Mouse (Mus musculus) forebrain, embryonic 11.5 days (tissue): ENCODE results near the gene Ccdc27. TPM values are rescaled to one million over a fixed set of nuclear protein-coding genes. Genes with fewer than 3 reads are reported as not detected.

Source experiments
- ATAC-seq: fragments of 200-750 bp; cut with Nextera tagmentation; replicated peaks from 2 replicates; pipeline ENCODE4 v1.8.0; 2017; ENCODE audit warnings: moderate TSS enrichment; ENCODE audit not compliant: low FRiP score
- DNase-seq: peaks from one replicate; pipeline ENCODE4 v3.0.0-alpha.2; 2017; ENCODE audit warnings: low spot score
- H3K27ac ChIP-seq: fragments of 300-500 bp; sonication (generic); 2 replicates; pipeline ENCODE4 v1.5.1; 2014; ENCODE audit warnings: low read depth, low read length
- H3K27me3 ChIP-seq: fragments of 300-500 bp; sonication (generic); 2 replicates; pipeline ENCODE4 v1.6.1; 2014; ENCODE audit warnings: mild to moderate bottlenecking, low read length, mixed read lengths; ENCODE audit not compliant: control insufficient read depth, insufficient read depth
- H3K36me3 ChIP-seq: fragments of 300-500 bp; sonication (generic); 2 replicates; pipeline ENCODE4 v1.6.1; 2014; ENCODE audit warnings: mild to moderate bottlenecking, low read length, moderate library complexity, mixed read lengths; ENCODE audit not compliant: control insufficient read depth, insufficient read depth
- H3K4me1 ChIP-seq: fragments of 300-500 bp; sonication (generic); replicated peaks from 2 replicates; pipeline ENCODE4 v1.6.1; 2014; ENCODE audit warnings: low read length, mixed read lengths; ENCODE audit not compliant: control insufficient read depth, insufficient read depth
- H3K4me2 ChIP-seq: fragments of 300-500 bp; sonication (generic); 2 replicates; pipeline ENCODE4 v1.6.1; 2014; ENCODE audit warnings: low read depth, mild to moderate bottlenecking, low read length, moderate library complexity, mixed read lengths; ENCODE audit not compliant: severe bottlenecking
- H3K4me3 ChIP-seq: fragments of 300-500 bp; sonication (generic); 2 replicates; pipeline ENCODE4 v1.5.1; 2014; ENCODE audit warnings: low read depth, low read length
- H3K9ac ChIP-seq: fragments of 300-500 bp; sonication (generic); 2 replicates; pipeline ENCODE4 v1.6.1; 2014; ENCODE audit warnings: low read length
- H3K9me3 ChIP-seq: fragments of 300-500 bp; sonication (generic); 2 replicates; pipeline ENCODE4 v1.6.1; 2016; ENCODE audit warnings: low read length, mixed read lengths; ENCODE audit not compliant: control insufficient read depth
- WGBS: fragments of 180-500 bp; shearing (Covaris S2); extraction: QIAGEN DNeasy Blood & Tissue Kit; methylation state at CpG from one replicate; pipeline ENCODE4 v1.1.7; 2014; 5-methylcytosine and 5-hydroxymethylcytosine counted together
- polyA plus RNA-seq: library from polyadenylated mRNA; unstranded; fragments of >200 nt; fragmentation: Nextera tagmentation; extraction: Ambion mirVana; gene quantifications from 2 replicates; pipeline ENCODE4 v1.2.1, GENCODE M21; 2014

Gene Ccdc27
- polyA plus RNA-seq, 1 experiment from 2014 or later = not detected

- H3K27ac ChIP-seq = no peak overlapping the region
- H3K9me3 ChIP-seq = no peaks in the 10 kb centered on the region
- peaks cover 2% of the 10 kb centered on the region for H3K27me3 ChIP-seq
- H3K4me2 ChIP-seq = no peak overlapping the region
- H3K4me3 ChIP-seq = no peak overlapping the region
- H3K9ac ChIP-seq = no peak overlapping the region
- DNase-seq = no peak
- H3K36me3 ChIP-seq = peaks cover 12% of the 10 kb centered on the region; the same call in 1 of the 2 replicates
- peaks cover 5% of the 10 kb centered on the region; the same call in 1 of the 2 replicates for H3K4me1 ChIP-seq
- WGBS = 32% methylated on average over 4 of the region's 4 CpGs
- ATAC-seq = no peak
Measured at GRCm38 (mm10) chr4:154022844-154023243, 19.6 kb downstream of the Ccdc27 start.

DNA sequence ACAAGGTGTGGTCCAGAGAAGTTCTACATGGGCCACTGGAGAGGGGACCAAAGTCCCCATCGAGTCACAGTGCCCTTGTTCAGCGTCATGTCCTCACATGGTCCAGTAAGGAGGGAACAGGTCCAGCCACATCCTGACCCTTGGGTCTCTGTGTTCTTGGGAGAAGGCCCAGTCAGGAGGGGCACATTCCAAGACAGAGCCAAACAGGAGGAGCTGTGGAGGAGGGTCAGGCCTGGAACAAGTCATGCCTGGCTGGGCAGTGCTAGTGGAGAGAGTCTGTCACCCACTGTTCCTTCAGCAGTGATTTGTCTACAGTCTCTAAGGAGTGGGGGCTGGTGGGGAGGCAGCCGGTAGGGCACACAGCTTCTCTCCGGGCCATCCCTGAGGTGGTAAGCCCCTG is 20.1 kb downstream of the Ccdc27 start:
- Histone ChIP-seq H3K4me1 (peaks cover 5% of the 10 kb centered on the region; the same call in 1 of the 2 replicates), H3K4me3 (no peak overlapping the region), H3K9me3 (no peaks in the 10 kb centered on the region), H3K27me3 (peaks cover 2% of the 10 kb centered on the region), H3K4me2 (no peak overlapping the region), H3K36me3 (peaks cover 12% of the 10 kb centered on the region; the same call in 1 of the 2 replicates), H3K9ac (no peak overlapping the region), H3K27ac (no peak overlapping the region)
- WGBS = 68% methylated on average over 4 of the region's 4 CpGs
- no peak for DNase-seq
- ATAC-seq = no peak

DNA sequence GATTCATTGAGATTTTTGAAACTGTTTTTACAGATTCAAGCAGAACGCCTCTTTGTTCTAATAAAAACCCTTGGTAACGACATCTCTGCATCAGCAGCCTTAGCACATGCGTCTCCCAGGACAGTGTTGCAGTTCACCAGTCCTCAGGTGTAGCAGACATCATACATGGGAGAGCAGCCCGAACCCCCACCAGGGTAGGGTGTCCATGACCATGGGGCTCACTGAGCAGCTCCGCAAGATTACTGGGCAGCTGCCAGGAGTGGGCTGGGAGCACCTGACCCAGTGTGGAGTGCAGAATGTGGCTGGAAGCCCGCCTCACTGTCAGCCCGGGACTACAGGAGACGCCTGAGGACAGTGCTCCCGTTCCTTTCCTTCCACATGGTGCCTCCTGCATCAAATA is 21.0 kb downstream of the Ccdc27 start:
- Histone ChIP-seq H3K36me3 (peaks cover 15% of the 10 kb centered on the region; the same call in 1 of the 2 replicates), H3K4me3 (no peak overlapping the region), H3K9ac (no peak overlapping the region), H3K27ac (no peak overlapping the region), H3K4me2 (no peak overlapping the region), H3K9me3 (no peaks in the 10 kb centered on the region), H3K4me1 (peaks cover 5% of the 10 kb centered on the region; the same call in 1 of the 2 replicates), H3K27me3 (peaks cover 2% of the 10 kb centered on the region)
- DNase-seq = no peak
- 92% methylated on average over 9 of the region's 9 CpGs for WGBS
- ATAC-seq = no peak

DNA sequence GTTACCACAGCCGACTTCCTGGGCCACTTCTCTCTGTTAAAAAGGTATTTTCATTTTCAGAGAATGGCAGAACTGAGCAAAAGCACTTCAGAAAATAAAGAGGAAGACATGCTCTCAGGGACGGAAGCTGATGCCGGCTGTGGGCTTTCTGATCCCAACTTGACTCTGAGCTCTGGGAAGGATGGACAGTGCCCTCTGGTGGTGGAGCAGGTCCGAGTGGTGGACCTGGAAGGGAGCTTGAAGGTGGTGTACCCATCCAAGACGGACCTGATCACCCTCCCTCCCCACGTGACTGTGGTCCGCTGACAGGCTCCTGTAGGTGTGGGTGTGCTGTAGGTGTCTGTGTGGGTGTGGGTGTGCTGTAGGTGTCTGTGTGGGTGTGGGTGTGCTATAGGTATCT is 22.9 kb downstream of the Ccdc27 start:
- Histone ChIP-seq H3K4me2 (no peak overlapping the region), H3K9me3 (no peaks in the 10 kb centered on the region), H3K36me3 (peaks cover 15% of the 10 kb centered on the region; the same call in 1 of the 2 replicates), H3K27me3 (no peaks in the 10 kb centered on the region), H3K9ac (no peak overlapping the region), H3K4me1 (no peaks in the 10 kb centered on the region), H3K4me3 (no peak overlapping the region), H3K27ac (no peak overlapping the region)
- 78% methylated on average over 7 of the region's 7 CpGs for WGBS
- ATAC-seq = no peak
- peak; percentile 71 for DNase-seq

GRCm38 (mm10) chr4:154015476-154015875 is 27.0 kb downstream of the Ccdc27 start:
- Histone ChIP-seq H3K9ac (no peak overlapping the region), H3K4me1 (peaks cover 10% of the 10 kb centered on the region; the same call in 1 of the 2 replicates), H3K27me3 (no peaks in the 10 kb centered on the region), H3K4me3 (no peak overlapping the region), H3K27ac (no peak overlapping the region), H3K36me3 (peaks cover 9% of the 10 kb centered on the region; the same call in 1 of the 2 replicates), H3K4me2 (no peak overlapping the region), H3K9me3 (no peaks in the 10 kb centered on the region)
- 96% methylated on average over 11 of the region's 11 CpGs for WGBS
- no peak for ATAC-seq
- DNase-seq = no peak

- ATAC-seq = peak; percentile 16; the same call in 1 of the 2 replicates
- Histone ChIP-seq H3K9ac (peak overlapping the region; percentile 87), H3K27ac (no peak overlapping the region), H3K36me3 (peaks cover 1% of the 10 kb centered on the region; the same call in 1 of the 2 replicates), H3K9me3 (no peaks in the 10 kb centered on the region), H3K27me3 (no peaks in the 10 kb centered on the region), H3K4me3 (peak overlapping the region; percentile 100), H3K4me1 (peaks cover 10% of the 10 kb centered on the region; the same call in 1 of the 2 replicates), H3K4me2 (peak overlapping the region; percentile 98)
- WGBS = 3% methylated on average over 46 of the region's 55 CpGs
- DNase-seq = peak; percentile 60
Measured at GRCm38 (mm10) chr4:154012132-154012882, 30.2 kb downstream of the Ccdc27 start.

DNA sequence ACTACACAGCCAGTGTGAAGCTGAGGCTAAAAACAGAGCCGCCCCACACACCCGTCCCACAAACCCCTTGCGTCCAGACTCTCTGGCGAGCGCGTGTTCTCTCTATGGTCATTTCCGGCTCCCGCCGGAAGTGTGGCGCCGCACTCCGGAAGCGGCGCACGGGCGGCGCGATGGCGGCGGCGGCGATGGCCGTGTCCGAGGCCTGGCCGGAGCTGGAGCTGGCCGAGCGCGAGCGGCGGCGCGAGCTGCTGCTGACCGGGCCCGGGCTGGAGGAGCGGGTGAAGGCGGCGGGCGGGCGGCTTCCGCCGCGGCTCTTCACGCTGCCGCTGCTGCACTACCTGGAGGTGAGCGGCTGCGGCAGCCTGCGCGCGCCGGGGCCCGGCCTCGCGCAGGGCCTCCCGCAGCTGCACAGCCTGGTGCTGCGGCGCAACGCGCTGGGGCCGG is 30.8 kb downstream of the Ccdc27 start, which contains the start of gene Lrrc47:
Gene Lrrc47, plus strand, starts transcription at position 86 of the 444 bp plus-strand sequence.
- H3K4me2 ChIP-seq = peak within 1 kb of the TSS; percentile 98
- H3K27ac ChIP-seq = no peak within 1 kb of the TSS
- H3K4me1 ChIP-seq = peaks cover 10% of the 10 kb centered on the region; the same call in 1 of the 2 replicates
- no peaks in the 10 kb centered on the region; the same call in 1 of the 2 replicates for H3K36me3 ChIP-seq
- peak within 1 kb of the TSS; percentile 87 for H3K9ac ChIP-seq
- DNase-seq = peak; percentile 90
- WGBS = under 1% methylated on average over 54 of the region's 59 CpGs
- no peaks in the 10 kb centered on the region for H3K27me3 ChIP-seq
- peak within 1 kb of the TSS; percentile 100 for H3K4me3 ChIP-seq
- peak; percentile 92 for ATAC-seq
- no peaks in the 10 kb centered on the region for H3K9me3 ChIP-seq

GRCm38 (mm10) chr4:154010907-154011645 is 31.4 kb downstream of the Ccdc27 start:
- peaks cover 10% of the 10 kb centered on the region; the same call in 1 of the 2 replicates for H3K4me1 ChIP-seq
- WGBS = 28% methylated on average over 13 of the region's 13 CpGs
- H3K4me2 ChIP-seq = peak overlapping the region; percentile 98
- H3K27ac ChIP-seq = no peak overlapping the region
- peak overlapping the region; percentile 87 for H3K9ac ChIP-seq
- no peaks in the 10 kb centered on the region for H3K27me3 ChIP-seq
- H3K9me3 ChIP-seq = no peaks in the 10 kb centered on the region
- H3K36me3 ChIP-seq = no peaks in the 10 kb centered on the region; the same call in 1 of the 2 replicates
- H3K4me3 ChIP-seq = peak overlapping the region; percentile 100
- DNase-seq = no peak
- ATAC-seq = peak; percentile 22
